Mouse (Mus musculus): ENCODE measurements around the gene AI481877.

GRCm38 (mm10) chr4:59177566-59177965 is 38.8 kb upstream of the AI481877 start:
- TF ChIP-seq CTCF (IDR thresholded peaks at IDR 0.05; ENCODE audit: low read depth) = no peak
- no peak for TF ChIP-seq EP300 (IDR thresholded peaks at IDR 0.05; ENCODE audit: low read depth)

Measured in liver, embryonic 14.5 days (tissue).